In the genomic region with DNA sequence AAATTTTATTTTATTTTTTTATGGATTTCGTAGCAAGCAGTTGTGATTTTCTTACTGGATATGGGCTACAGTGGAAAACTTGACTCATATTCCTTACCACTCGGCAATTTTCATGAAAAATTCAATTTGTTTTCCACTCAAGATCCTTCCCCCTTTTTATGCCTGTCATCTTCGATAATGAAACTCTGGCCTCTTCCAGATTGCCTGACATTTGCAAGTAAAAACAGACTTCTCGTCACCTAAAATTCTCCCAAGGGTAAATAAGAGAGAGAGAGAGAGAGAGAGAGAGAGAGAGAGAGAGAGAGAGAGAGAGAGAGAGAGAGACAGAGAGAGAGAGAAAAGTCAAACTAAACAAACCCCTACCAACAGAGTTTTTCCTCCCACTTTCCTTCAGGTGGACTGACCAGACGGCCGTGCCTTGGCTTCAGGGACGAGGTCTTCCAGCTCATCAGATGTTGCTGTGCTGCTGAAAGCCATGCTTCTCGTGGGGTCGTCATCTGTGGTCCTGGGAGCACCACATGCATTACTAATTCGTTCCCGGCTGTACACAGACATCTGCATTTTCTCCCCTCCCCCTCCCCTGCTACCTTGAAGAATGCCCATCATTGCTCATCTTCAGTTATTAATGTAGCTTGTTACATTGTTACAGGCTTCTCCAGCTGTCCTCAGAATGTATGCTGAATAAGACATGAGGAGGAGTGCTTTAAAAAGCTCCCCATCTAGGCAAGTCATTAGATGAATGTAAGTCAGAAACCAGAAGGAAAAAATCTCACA, we compare ENCODE assay signal across 15 mouse cellular contexts.
DNase-seq lines count a peak whose midpoint lies in the region; ATAC-seq lines count a peak whose summit lies in the region.
"Had no signal": no experiment of that assay in that cellular context is flagged by ENCODE, and none has a peak within 500 bp of the region (broad histone marks: within the 10 kb centered on the region; RNA-seq: fewer than 3 reads in every experiment).

No protein-coding gene starts in this region.

- 53% methylated on average over 11 of the region's 11 CpGs for WGBS in forebrain, embryonic 12.5 days
- WGBS in forebrain, embryonic 11.5 days: 68% methylated on average over 11 of the region's 11 CpGs
- WGBS in hindbrain, embryonic 15.5 days: 22% methylated on average over 11 of the region's 11 CpGs
- 37% methylated on average over 11 of the region's 11 CpGs for WGBS in neural tube, embryonic 12.5 days
- WGBS in kidney, embryonic 15.5 days: 66% methylated on average over 11 of the region's 11 CpGs

- peak; percentile 55 for ATAC-seq in forebrain, embryonic 12.5 days (ENCODE audit: low FRiP score)
- ATAC-seq in forebrain, embryonic 11.5 days (replicated peaks; ENCODE audit: low FRiP score): no peak; the same call in 1 of the 2 replicates
- ATAC-seq in hindbrain, embryonic 15.5 days (ENCODE audit: low FRiP score, low read depth): peak; percentile 78; the same call in 1 of the 2 replicates
- ATAC-seq in neural tube, embryonic 12.5 days (ENCODE audit: low FRiP score, low read depth): peak; percentile 70
- ATAC-seq in kidney, embryonic 15.5 days (replicated peaks; ENCODE audit: low FRiP score): no peak

- H3K27me3 ChIP-seq in forebrain, embryonic 12.5 days: no peaks in the 10 kb centered on the region
- H3K27me3 ChIP-seq in forebrain, embryonic 11.5 days (ENCODE audit: control insufficient read depth, insufficient read depth, low read length): no peaks in the 10 kb centered on the region
- no peaks in the 10 kb centered on the region for H3K27me3 ChIP-seq in hindbrain, embryonic 15.5 days
- no peaks in the 10 kb centered on the region for H3K27me3 ChIP-seq in neural tube, embryonic 12.5 days (replicated peaks)
- H3K27me3 ChIP-seq in kidney, embryonic 15.5 days: no peaks in the 10 kb centered on the region
- H3K27me3 ChIP-seq: limb, embryonic 12.5 days had no signal

- no peaks in the 10 kb centered on the region for H3K9me3 ChIP-seq in forebrain, embryonic 12.5 days
- H3K9me3 ChIP-seq in forebrain, embryonic 11.5 days (ENCODE audit: control insufficient read depth, low read length): no peaks in the 10 kb centered on the region
- H3K9me3 ChIP-seq in hindbrain, embryonic 15.5 days: no peaks in the 10 kb centered on the region
- H3K9me3 ChIP-seq in neural tube, embryonic 12.5 days: no peaks in the 10 kb centered on the region
- H3K9me3 ChIP-seq in kidney, embryonic 15.5 days (replicated peaks): no peaks in the 10 kb centered on the region
- H3K9me3 ChIP-seq: limb, embryonic 12.5 days had no signal

- H3K9ac ChIP-seq in forebrain, embryonic 12.5 days: no peak overlapping the region
- no peak overlapping the region for H3K9ac ChIP-seq in forebrain, embryonic 11.5 days (ENCODE audit: low read length)
- no peak overlapping the region for H3K9ac ChIP-seq in hindbrain, embryonic 15.5 days
- H3K9ac ChIP-seq in neural tube, embryonic 12.5 days: no peak overlapping the region
- no peak overlapping the region for H3K9ac ChIP-seq in kidney, embryonic 15.5 days
- H3K9ac ChIP-seq: limb, embryonic 12.5 days had no signal

- no peaks in the 10 kb centered on the region for H3K36me3 ChIP-seq in forebrain, embryonic 12.5 days (replicated peaks)
- H3K36me3 ChIP-seq in forebrain, embryonic 11.5 days (ENCODE audit: control insufficient read depth, insufficient read depth, low read length): no peaks in the 10 kb centered on the region
- no peaks in the 10 kb centered on the region for H3K36me3 ChIP-seq in hindbrain, embryonic 15.5 days
- no peaks in the 10 kb centered on the region for H3K36me3 ChIP-seq in neural tube, embryonic 12.5 days
- no peaks in the 10 kb centered on the region for H3K36me3 ChIP-seq in kidney, embryonic 15.5 days
- H3K36me3 ChIP-seq: limb, embryonic 12.5 days had no signal

- H3K4me2 ChIP-seq in forebrain, embryonic 12.5 days: no peak overlapping the region
- H3K4me2 ChIP-seq in forebrain, embryonic 11.5 days (ENCODE audit: low read depth, low read length, severe bottlenecking): no peak overlapping the region
- H3K4me2 ChIP-seq in hindbrain, embryonic 15.5 days: peak overlapping the region; percentile 36
- peak overlapping the region; percentile 45 for H3K4me2 ChIP-seq in neural tube, embryonic 12.5 days (replicated peaks)
- no peak overlapping the region for H3K4me2 ChIP-seq in kidney, embryonic 15.5 days
- H3K4me2 ChIP-seq: limb, embryonic 12.5 days had no signal

- H3K27ac ChIP-seq in forebrain, embryonic 12.5 days: peak overlapping the region; percentile 78
- no peak overlapping the region for H3K27ac ChIP-seq in forebrain, embryonic 11.5 days (ENCODE audit: low read depth, low read length)
- peak overlapping the region; percentile 43 for H3K27ac ChIP-seq in hindbrain, embryonic 15.5 days (replicated peaks)
- no peak overlapping the region; the same call in 1 of the 2 replicates for H3K27ac ChIP-seq in neural tube, embryonic 12.5 days
- no peak overlapping the region for H3K27ac ChIP-seq in kidney, embryonic 15.5 days
- H3K27ac ChIP-seq: layer of hippocampus, adult 2 months; limb, embryonic 12.5 days had no signal

- DNase-seq in forebrain, embryonic 11.5 days (ENCODE audit: low spot score): no peak
- DNase-seq in embryo, embryonic 10.5 days (ENCODE audit: low spot score): peak; percentile 26
- no peak for DNase-seq in spleen, postnatal 4 days (ENCODE audit: low spot score in 2 of 2)
- no peak for DNase-seq in gastrocnemius, adult 8-10 months (ENCODE audit: low spot score in 2 of 2)
- DNase-seq: B cell, adult 2 months; cerebellum, adult 9-10 months; kidney, adult 18-20 months; lung, adult 2 months; thymus, adult 2 months had no signal

- H3K4me3 ChIP-seq in forebrain, embryonic 12.5 days (replicated peaks): no peak overlapping the region
- H3K4me3 ChIP-seq in forebrain, embryonic 11.5 days (ENCODE audit: low read depth, low read length): no peak overlapping the region
- H3K4me3 ChIP-seq in hindbrain, embryonic 15.5 days: no peak overlapping the region
- H3K4me3 ChIP-seq in neural tube, embryonic 12.5 days: no peak overlapping the region
- H3K4me3 ChIP-seq in kidney, embryonic 15.5 days (replicated peaks): no peak overlapping the region
- H3K4me3 ChIP-seq: layer of hippocampus, adult 2 months; limb, embryonic 12.5 days had no signal

- H3K4me1 ChIP-seq in forebrain, embryonic 12.5 days: peaks cover 5% of the 10 kb centered on the region
- H3K4me1 ChIP-seq in forebrain, embryonic 11.5 days (replicated peaks; ENCODE audit: control insufficient read depth, insufficient read depth, low read length): no peaks in the 10 kb centered on the region
- H3K4me1 ChIP-seq in hindbrain, embryonic 15.5 days (replicated peaks): peaks cover 5% of the 10 kb centered on the region
- H3K4me1 ChIP-seq in neural tube, embryonic 12.5 days: peaks cover 5% of the 10 kb centered on the region
- no peaks in the 10 kb centered on the region for H3K4me1 ChIP-seq in kidney, embryonic 15.5 days

Comparison
In these comparisons a context has a peak if more than half of its experiments do, and no peak if none do; other contexts are left out.
1. ATAC-seq: peak in forebrain, embryonic 12.5 days (single experiment), hindbrain, embryonic 15.5 days (single experiment) and neural tube, embryonic 12.5 days (single experiment); none in forebrain, embryonic 11.5 days (single experiment) and kidney, embryonic 15.5 days (single experiment).
2. H3K27ac ChIP-seq: peak in forebrain, embryonic 12.5 days (single experiment) and hindbrain, embryonic 15.5 days (single experiment); none in forebrain, embryonic 11.5 days (single experiment), neural tube, embryonic 12.5 days (single experiment) and kidney, embryonic 15.5 days (single experiment).
3. H3K4me2 ChIP-seq: peak in hindbrain, embryonic 15.5 days (single experiment) and neural tube, embryonic 12.5 days (single experiment); none in forebrain, embryonic 12.5 days (single experiment), forebrain, embryonic 11.5 days (single experiment) and kidney, embryonic 15.5 days (single experiment).